Mouse (Mus musculus): ENCODE data around the gene Trim71. TPM values are rescaled to one million over a fixed set of nuclear protein-coding genes. Genes with fewer than 3 reads are reported as not detected.

Trim71 gene
- total RNA-seq, 4 experiments from 2014 or later, result not detected

DNA sequence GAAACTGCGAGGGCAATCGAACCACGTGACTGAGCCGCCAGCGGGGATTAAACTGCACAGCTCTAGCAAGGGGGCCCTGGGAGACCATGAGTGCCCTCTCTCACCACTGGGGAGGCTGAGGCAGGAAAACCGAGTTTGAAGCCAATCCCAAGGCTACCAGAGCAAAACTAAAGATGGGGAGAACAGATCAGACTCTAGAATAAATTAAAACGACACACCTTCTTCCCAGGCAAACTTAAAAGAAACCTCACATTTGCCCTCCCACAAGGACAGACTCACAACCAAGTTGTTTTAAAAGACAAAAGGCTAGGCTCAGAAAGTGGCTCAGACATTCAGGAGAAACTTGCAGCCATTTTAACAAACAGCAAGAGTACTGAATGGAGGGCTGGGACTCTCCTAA, 7.1 kb downstream of the Trim71 start:
- no peak for DNase-seq (ENCODE audit: low spot score)

DNA sequence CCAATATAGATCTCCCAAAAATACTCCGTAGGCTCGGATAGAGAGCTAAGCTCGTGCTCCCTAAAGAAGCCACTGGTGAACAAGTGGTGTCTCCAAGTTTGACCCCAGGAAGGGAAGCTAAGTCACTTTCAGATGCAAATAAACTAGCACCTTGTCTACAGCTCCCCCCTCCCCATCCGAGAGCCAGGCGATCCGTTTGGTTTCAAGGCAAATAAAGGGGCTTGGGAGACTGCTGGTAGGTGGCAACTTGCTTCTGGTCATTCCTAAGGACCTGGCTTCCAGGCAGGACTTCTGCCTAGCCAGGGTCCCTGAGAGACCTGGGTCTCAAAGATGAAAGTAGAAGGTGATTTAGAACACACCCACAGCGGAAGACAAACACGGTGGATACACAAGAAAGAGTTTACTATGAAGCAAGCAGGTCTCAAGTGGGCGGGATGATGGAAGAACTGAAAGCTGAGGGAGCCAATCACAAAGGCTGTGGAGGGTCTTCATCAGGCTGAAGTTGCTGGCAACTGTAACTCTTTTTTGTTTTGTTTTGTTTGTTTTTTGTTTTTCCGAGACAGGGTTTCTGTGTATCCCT, 7.8 kb downstream of the Trim71 start:
- DNase-seq (ENCODE audit: low spot score), result no peak

DNA sequence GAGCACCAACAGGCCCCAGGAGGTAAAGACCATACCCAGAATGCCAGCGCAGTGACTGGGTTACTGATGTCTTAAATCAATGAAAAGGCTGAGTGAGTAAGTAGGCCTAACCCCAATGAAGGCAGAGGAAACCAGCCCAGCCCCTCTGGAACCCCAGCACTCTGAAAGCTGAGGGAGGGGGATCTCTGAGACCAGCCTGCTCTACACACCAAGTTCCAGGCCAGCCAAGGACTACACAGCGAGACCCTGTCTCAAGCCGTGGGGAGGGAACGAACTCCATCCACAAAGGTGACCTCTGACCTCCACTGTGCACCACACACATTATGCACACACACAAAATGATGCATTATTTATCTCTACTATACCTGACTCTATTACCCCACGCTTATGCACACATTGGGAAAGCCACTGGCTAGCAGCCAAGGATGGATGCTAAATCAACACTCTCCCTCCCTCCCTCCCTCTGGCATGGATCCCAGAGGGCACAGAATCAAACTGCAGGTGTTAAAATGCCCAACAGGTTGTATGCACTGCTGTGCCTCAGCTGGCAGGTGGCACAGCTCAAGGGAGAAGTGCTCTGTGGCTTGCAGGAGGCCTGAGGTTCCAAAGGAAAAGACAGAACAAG, 9.7 kb downstream of the Trim71 start:
- DNase-seq (ENCODE audit: low spot score), result no peak

DNA sequence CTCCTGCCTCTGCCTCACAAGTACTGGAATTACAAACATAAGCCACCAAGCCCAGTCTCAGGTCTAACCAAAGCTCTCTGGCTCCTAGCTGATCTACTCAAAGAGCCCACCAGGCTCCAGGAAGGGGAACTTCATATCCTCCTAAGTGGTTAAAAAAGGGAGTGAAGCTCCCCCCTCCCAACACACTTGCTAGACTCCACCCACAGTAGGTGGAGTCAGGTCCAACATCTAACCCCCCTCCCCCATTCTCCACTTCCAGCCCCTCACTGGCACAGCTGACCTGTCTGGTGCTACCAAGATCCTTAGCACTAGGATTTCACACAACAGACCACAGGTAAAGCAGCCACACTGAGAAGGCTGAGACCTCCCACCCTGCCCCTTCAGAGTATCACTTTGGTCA, 10.3 kb downstream of the Trim71 start:
- DNase-seq (ENCODE audit: low spot score), result no peak

DNA sequence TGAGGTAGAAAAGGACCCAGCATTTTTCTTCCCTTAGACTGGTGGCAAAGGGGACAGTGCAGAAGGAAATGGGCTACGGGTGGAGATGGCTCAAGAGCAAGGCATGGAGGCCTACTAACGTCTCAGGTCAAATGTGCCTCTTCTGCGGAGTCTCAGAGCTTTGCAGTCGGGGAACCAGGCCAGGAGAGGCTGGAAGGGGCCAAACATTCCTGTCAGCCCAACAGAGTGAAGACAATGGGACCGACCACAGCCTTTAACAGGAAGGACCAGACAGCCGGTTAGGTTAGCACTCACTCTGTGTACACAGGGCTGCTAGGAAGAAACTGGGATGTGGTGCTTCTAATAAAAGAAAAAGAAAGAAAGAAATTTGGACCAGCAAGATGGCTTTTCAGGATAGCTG, 14.1 kb downstream of the Trim71 start:
- no peak for DNase-seq (ENCODE audit: low spot score)

DNA sequence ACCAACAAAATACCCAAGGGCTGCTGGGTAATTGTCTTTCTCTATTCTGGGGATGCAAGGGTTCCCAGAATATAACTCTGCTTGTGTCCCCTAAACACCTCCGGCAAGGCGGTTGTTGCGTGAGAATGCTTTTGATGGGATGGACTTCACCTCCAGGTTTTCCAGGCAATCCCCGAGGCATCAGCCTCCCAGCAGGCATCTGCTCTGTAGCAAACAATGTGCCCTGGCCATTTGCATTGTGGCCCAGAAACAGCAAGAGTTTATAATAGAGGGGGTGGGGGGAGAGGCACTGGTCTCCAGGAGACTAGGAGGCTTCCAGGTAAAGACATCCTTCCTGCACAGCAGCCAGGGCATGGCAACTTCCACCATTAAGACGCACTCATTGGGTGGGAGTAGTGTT, 15.1 kb downstream of the Trim71 start:
- no peak for DNase-seq (ENCODE audit: low spot score)

DNA sequence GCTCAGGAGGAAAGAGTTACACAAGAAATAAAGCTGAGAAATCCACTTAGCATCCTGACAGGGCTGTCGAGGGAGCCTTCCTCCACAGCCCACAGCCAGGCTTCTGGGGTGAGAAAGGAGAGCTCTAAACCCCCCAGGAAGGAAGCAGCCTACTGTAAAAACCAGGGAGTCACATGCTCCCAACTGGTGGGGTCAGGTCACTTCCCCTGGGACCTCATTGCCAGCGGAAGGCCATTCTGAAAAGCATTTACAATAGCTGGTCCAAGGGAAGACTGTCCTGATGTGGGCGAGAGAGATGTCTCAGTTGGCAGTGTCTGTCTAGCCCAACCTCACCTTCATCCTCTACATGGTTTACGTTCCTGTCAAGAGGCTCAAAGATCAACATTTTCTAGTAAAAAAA, 15.7 kb downstream of the Trim71 start:
- DNase-seq (ENCODE audit: low spot score), result no peak

DNA sequence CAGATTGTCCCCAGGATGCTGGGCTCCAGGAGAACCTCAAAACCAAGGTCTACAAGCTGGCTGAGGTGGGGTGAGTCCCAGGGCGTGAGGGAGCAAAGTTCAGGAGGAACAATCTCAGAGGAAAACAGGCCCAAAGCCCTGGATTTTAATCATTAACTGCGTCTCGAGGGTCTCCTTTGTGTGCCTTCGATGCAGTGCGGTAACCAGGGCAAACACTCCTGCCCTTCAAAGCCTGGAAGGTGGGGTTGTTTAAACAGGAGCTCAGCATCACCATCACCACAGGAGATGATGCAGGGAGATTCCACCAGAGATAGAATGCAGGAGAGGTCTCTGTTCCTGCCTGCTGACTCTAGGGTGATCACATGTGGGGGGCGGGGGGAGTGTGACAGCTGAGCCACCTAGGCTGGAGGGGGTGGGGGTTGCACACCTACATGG, 16.5 kb downstream of the Trim71 start:
- DNase-seq (ENCODE audit: low spot score), result no peak

DNA sequence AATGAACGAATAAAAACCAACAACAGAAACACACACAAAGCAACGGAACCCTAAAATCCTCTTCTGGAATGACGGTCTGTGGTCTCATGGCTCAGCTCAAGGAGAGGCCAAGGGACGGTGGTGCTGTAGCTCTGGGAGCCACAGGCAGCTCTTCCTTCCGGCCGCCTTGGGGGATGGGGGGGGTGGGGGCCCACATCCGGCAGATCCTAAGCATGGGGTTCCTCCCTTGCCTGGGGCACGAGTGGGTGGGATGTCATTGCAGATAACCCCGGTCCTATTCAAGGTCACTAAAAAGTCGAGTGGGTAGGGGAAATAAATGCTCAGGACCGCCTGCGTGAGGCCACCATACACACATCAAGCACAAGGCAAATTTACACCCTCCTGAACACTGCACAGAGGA, 17.4 kb downstream of the Trim71 start:
- no peak for DNase-seq (ENCODE audit: low spot score)

DNA sequence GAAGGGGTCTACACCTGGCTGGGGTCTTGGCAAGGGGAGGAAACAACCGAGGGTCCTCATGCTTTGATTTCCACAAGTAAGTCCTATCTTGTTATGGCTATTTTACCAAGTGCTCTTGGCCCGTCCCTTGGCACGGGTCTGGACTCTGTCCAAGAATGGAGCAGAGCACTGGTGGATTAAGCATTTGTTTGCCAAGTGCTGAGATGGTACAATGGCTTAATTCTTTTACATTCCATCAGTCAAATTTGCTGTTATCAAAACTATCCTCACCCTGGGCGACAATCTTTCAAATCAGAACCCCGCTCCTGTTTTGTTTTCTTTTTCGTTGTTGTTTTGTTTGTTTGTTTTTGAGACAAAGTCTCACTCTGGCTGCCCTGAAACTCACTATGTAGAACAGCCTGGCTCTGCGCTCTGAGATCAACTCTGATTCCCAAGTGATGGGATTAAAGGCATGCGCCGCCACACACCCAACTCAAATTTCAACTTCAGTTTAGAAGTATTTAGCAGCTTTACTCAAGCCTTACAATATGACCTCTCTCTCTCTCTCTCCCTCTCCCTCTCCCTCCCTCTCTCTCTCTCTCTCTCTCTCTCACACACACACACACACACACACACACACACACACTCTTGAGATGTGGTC, 19.3 kb downstream of the Trim71 start:
- DNase-seq (ENCODE audit: low spot score), result no peak

DNA sequence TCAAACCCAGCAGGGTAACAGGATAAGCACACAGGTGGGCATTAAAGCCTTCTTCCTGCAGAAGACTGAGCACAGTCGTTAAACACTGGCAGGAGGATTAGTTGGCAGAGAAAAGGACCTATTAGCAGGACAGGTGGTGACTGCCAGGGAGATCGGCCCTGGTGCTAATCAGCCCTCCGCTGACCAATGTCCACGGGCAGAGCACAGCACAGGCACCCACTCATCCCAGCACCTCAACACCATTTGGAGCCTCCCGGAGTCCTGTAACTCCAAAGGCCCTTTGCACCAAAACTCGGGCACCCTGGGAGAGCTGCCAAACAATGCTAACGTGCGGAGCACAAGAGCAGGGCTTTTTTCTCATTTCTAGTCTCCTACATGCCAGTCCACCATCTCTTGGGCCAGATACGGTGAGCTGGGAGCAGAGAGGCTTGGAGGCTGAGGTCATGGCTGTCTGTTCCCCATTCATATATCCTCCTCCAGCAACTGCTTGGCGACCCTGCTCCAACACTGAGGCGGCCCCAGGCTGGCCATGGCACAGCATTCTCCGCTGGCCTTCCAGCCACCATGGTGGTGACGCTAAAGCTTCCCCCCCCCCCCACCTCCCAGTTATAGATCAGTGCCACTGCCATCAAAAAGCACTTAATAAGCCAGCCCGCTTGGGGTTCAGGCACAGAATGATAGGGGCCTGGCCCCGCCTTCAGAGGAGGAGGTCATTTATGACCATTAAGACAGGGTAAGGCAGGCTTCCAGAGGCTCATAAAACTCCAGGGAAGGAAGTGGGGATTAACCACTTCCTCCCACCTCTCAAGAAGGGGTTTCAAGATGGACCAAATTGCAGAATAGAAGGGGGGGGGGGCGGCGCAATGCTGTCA, 20.1 kb downstream of the Trim71 start:
- DNase-seq (ENCODE audit: low spot score), result no peak

DNA sequence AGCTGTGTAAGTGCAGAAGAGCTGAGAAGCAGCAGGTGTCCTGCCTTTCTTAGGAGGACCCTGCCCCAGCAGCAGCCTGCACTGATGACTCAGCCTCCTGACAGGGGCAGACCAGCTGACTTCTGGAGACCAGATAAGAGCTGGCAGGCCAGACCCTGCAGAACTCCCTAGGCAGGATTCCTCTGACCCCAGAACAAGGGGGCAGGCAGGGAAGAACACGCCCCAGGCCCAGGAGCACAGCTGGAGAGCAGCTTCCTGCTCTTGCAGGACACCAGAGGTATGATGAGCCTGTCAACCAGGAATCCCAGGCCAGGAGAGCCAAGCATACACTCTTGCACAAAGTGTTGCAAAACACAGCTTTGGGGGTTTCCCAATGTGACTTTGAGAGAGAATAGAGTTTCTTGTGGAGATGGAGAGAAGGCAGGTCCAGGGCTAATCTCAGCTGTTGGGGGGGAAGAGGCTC, 22.9 kb downstream of the Trim71 start:
- DNase-seq (ENCODE audit: low spot score), result no peak

DNA sequence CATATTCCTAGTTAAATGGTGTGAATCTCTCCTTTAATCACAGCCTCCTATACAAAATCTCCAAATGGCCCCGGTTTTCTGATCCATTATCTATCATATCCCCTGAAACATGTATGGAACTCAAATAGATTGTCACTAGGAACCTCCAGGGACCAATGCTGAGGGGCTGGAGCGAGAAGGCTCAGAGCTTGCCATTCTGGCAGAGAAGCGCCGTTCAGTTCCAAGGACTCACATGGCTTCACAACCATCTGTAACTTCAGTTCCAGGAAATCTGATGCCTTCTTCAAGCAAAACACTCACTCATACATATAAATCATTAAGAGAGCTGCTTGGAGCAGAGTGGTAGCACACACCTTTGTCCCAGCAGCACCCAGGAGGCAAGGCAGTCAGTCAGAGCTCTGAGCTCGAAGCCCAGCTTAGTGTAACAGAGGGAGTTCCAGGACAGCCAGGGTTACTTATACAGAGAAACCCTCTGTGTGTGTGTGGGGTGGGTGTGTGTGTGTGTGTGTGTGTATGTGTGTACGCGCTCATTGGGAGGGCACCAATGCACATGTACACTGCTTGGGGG, 25.1 kb downstream of the Trim71 start:
- DNase-seq (ENCODE audit: low spot score), result no peak

DNA sequence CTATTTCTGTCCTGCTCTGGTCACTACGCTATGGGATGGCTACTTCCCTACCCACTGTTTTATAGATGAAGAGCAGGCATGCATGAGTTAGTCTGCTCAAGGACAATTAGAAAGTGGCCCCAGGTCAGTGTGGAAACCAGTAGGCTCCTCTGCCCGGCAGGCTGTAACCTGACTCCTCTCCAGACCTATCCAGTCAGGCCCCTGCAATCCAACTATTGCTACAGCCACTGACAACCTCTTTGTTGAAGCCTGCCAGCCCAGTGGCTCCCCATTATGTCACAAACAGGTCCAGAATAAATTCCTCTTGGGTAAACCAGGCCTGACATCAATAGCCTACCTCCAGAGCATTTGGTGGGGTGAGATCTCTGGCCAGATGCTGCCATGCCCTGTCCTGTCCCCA, 27.5 kb downstream of the Trim71 start:
- no peak for DNase-seq (ENCODE audit: low spot score)

DNA sequence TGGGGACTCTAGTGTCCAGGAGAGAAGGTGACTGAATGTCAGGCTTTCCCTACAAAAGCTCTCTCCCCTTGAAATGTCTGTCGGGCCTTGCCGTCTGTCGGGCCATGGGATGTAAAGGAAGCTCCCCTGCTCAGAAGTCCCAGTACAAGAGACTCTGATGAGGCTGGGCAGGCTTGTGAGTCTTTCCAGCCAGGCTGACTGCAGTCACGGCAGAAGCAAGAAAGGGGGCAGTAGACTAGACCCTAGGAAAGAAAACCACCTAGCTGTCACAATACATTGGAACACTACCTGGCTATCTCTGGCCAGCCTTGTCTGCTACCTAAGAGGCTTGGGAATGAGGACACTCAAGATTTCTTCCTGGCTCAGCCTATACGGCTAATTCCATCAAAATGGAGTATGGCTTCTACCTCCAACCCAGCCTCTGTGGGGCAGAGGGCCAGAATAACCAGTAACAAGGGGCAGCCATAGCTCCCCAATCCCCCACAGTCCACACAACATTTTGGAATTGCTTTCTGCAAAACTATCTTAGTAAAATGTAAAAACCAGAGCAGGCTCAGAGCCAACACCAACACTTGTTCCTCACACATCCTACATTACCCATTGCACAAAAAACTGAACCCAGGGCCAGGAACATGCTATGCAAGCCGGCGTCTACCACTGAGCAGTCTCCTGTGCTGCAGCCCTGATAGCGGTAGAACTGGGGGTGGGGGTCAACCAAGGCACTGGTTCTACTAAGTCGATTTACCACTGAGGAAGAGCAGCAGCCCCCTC, 29.2 kb downstream of the Trim71 start:
- no peak for DNase-seq (ENCODE audit: low spot score)

DNA sequence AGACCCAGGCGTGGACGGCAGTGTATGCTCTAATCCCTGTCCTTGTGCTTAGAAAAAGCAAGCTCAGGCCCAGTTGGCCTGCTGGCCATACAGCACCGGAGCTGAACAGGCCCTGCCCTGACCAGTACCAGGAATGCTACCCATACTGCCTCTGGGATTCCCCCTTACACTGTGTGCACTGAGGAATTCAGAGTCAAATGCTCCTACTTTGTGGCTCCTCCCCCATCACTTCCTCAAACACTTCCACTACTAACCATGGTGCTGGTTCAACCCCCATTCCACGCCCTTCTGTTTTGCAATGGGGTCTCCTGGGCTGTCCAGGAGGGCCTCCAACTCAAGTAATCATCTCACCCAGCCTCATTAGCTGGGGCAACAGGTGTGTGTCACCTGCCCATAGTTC, 30.3 kb downstream of the Trim71 start:
- DNase-seq (ENCODE audit: low spot score), result no peak

DNA sequence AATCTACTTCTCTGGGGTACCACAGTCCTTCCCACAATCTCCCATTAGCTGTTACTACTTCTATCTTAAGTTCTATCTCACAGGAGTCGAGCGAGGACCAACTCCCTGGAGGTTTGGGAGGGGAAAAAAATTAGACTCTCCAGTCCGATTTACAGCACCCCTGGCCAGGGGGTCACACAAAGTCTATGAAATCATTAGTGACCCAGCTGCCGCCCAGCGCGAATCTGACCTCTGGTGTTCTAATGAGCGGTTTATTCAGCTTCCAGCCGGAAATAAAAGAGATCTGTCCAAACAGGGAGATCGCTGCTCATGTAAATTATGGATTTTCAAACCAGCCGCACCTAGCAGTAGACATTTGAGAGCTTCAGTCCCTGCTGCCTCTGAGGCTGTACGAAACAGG, 32.9 kb downstream of the Trim71 start:
- DNase-seq (ENCODE audit: low spot score), result no peak

DNA sequence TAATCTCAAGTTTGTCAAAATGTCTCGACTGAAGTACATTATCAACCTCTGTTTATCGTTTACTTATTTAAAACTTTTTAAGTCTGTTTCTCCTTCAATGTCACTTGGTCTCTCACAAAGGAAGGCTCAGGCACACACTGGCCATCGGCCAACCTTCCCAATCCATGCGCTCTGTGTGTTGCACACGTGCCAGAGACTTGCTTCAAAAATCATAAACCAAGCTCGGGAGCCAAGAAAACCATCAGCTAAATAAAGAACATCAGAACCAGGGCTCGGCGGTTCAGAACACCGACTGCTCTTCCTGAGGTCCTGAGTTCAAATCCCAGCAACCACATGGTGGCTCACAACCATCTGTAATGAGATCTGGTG, 35.5 kb downstream of the Trim71 start:
- DNase-seq (ENCODE audit: low spot score), result no peak

DNA sequence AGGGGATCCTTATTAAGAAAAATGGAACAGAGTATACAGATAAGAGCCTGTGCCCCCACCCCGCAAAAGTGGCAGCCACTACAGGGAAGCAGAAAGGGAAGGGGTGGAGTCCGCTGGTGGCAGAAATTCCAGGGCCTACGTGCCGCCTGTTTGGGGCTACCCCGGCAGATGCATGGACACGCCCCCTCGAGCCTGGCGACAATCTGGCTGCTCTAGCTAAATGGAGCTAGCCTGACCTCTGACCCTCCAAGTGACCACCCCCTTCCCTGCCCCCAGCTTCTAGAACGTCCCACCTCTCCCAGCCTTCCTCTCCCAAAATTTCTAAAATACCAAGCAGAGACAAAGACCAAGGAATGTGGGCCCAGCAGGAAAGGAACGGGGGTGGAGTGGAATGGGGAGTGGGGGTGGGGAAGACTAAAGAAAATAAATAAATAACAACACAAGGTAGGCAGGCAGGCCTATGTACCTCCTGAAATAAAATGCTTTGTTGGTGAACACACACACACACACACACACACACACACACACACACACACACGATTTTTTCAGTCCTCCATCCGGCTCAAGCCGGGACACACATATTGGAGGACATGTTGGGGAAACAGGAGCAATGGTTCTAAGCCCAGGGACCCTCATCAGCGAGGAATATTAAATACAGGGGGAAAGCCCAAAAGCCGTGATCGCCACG, 36.0 kb downstream of the Trim71 start:
- no peak for DNase-seq (ENCODE audit: low spot score)

DNA sequence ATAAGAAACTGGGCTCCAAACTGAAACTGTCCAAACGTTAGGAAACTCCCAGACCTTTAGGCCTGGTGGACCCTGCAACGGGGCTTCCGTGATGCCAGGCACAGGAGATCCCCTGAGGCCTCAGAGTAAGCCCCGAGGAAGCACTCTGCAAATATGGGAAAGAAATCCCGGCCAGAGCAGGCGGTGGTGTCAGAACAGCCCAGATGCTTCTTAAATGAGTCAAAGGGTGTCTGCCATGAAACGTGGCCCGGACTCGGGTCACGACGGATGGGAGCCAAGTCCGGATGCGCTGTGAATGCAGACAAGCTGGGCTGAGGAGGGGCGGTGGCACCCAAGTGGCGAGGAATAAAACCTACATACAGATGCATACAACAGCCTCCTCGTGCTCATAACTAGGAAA, 37.1 kb downstream of the Trim71 start:
- DNase-seq (ENCODE audit: low spot score), result peak; percentile 51

DNA sequence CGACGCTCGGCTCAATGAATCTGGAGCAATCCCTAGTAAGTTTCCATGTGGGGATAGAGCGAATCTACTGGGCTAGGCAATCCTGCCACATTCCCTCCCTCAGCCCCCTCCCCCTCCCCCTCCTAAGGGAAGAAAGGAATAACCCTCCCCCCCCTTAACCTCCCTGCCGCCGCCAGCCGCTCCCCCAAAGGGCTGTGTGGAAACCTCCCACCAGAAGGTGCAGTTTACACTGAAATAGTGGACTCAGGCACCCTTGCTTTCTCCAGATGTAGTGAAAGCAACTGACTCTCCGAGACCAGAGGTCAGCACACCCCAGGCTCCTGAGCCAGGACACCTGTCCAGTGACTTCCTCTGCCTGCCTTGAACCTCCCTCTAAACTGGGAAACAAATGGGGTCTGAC, 37.6 kb downstream of the Trim71 start:
- DNase-seq (ENCODE audit: low spot score), result no peak
